Mouse (Mus musculus): ENCODE results near the gene Pgpep1l. TPM values are rescaled to one million over a fixed set of nuclear protein-coding genes. Genes with fewer than 3 reads are reported as not detected.

Gene Pgpep1l
- polyA plus RNA-seq, 1 experiment = 0.22 TPM

DNA sequence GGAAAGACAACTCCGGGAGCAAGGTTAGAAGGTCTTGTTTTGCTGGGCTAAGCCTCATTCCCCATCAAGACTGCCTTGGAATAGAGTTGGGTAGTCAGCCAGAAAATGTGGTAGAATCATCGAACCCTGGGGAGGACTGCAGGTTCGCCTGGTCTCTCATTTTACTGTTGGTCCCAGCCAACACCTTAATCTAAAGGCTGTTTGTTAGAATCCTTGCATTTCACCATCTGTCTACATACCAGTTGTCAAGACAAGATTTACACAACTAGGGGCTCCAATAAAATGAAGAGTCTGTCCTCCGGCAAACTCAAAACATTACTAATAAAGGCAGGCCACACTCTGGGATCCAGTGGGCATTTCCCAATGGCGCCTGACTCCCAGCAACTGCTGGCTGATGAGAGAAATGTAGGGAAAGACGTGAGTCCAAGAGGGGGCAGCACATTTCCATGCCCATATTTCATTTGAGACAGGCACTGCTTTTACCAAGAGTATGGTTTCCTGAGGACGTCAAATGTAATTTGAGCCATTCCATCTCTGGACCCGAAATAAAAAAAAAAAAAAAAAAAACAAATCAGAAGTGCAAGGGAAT is 1.3 kb downstream of the Pgpep1l start:
- H3K4me2 ChIP-seq (ENCODE audit: low read depth) = peak overlapping the region; percentile 62
- no peaks in the 10 kb centered on the region for H3K36me3 ChIP-seq (ENCODE audit: control insufficient read depth, insufficient read depth)
- TF ChIP-seq SRF (IDR thresholded peaks at IDR 0.05; ENCODE audit: control insufficient read depth, insufficient read length, low read depth) (no peak), MYOD1 (IDR thresholded peaks at IDR 0.05; ENCODE audit: control insufficient read depth in 1 of 3, insufficient read length in 2 of 3, low read depth in 2 of 3) (peak in 1 of 3 experiments; percentile 45), USF1 (IDR thresholded peaks at IDR 0.05; ENCODE audit: low read depth) (no peak), TCF3 (IDR thresholded peaks at IDR 0.05; ENCODE audit: insufficient read length, low read depth) (no peak), TCF12 (IDR thresholded peaks at IDR 0.05; ENCODE audit: insufficient read depth, poor library complexity, severe bottlenecking) (no peak), REST (IDR thresholded peaks at IDR 0.05; ENCODE audit: insufficient read depth, insufficient read length) (no peak), MYOG (IDR thresholded peaks at IDR 0.05; ENCODE audit: control insufficient read depth in 1 of 3, insufficient read depth in 1 of 3, insufficient read length in 2 of 3, low read depth in 2 of 3) (no peak)
- no peak overlapping the region for H3K4me3 ChIP-seq
- no peaks in the 10 kb centered on the region for H3K79me2 ChIP-seq (ENCODE audit: control insufficient read depth, insufficient read depth)
- H3K27me3 ChIP-seq (ENCODE audit: control insufficient read depth, insufficient read depth, insufficient read length) = no peaks in the 10 kb centered on the region
- no peak overlapping the region for H3ac ChIP-seq (ENCODE audit: control insufficient read depth, insufficient read length)

DNA sequence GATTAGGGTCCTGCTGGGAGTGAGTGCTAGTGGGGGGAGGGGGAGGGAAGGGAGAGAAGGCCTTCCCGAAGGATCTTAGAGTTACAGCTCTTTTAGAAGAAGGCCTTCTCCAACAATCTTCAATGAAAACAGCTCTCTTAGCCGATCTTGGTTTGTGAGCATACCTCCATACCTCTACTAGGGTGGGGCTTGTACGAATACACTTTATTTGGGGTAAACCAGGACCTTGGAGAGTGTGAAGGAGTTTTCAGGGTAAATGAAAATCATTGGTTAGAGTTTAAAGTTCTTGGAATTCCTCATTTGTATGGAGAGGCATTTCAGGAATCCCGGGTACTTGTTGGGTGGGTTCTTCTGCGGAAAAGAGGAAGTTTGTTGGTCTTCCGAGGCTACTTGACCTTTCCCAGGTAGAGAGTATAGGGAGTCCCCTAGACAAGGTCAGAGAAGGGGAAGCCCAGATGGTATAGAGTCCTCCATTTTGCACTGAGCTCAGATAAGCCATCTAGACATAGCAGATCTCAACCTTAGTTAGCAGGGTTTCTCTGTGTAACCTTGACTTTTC is 4.4 kb downstream of the Pgpep1l start:
- H3ac ChIP-seq (ENCODE audit: control insufficient read depth, insufficient read length) = no peak overlapping the region
- H3K36me3 ChIP-seq (ENCODE audit: control insufficient read depth, insufficient read depth) = no peaks in the 10 kb centered on the region
- no peaks in the 10 kb centered on the region for H3K79me2 ChIP-seq (ENCODE audit: control insufficient read depth, insufficient read depth)
- no peak for TF ChIP-seq MAX (IDR thresholded peaks at IDR 0.05; ENCODE audit: low read depth)
- no peak for TF ChIP-seq TCF3 (IDR thresholded peaks at IDR 0.05; ENCODE audit: insufficient read length, low read depth)
- no peak for TF ChIP-seq E2F4 (IDR thresholded peaks at IDR 0.05; ENCODE audit: insufficient read depth)
- no peak for TF ChIP-seq POLR2A (IDR thresholded peaks at IDR 0.05; ENCODE audit: insufficient read length, low read depth)
- TF ChIP-seq TCF12 (IDR thresholded peaks at IDR 0.05; ENCODE audit: insufficient read depth, poor library complexity, severe bottlenecking) = no peak
- no peak for TF ChIP-seq MYOD1 (IDR thresholded peaks at IDR 0.05; ENCODE audit: control insufficient read depth in 1 of 3, insufficient read length in 2 of 3, low read depth in 2 of 3)
- TF ChIP-seq MYOG (IDR thresholded peaks at IDR 0.05; ENCODE audit: control insufficient read depth in 1 of 3, insufficient read depth in 1 of 3, insufficient read length in 2 of 3, low read depth in 2 of 3) = no peak
- TF ChIP-seq SRF (IDR thresholded peaks at IDR 0.05; ENCODE audit: control insufficient read depth, insufficient read length, low read depth) = no peak
- no peak for TF ChIP-seq REST (IDR thresholded peaks at IDR 0.05; ENCODE audit: insufficient read depth, insufficient read length)
- no peak for TF ChIP-seq POLR2AphosphoS2 (IDR thresholded peaks at IDR 0.05; ENCODE audit: insufficient read length, low read depth)
- no peak for TF ChIP-seq USF1 (IDR thresholded peaks at IDR 0.05; ENCODE audit: low read depth)
- no peak for TF ChIP-seq CEBPB (IDR thresholded peaks at IDR 0.05; ENCODE audit: insufficient read depth, poor library complexity, severe bottlenecking)
- no peak overlapping the region for H3K4me2 ChIP-seq (ENCODE audit: low read depth)
- H3K27me3 ChIP-seq (ENCODE audit: control insufficient read depth, insufficient read depth, insufficient read length) = no peaks in the 10 kb centered on the region
- no peak overlapping the region for H3K4me3 ChIP-seq

DNA sequence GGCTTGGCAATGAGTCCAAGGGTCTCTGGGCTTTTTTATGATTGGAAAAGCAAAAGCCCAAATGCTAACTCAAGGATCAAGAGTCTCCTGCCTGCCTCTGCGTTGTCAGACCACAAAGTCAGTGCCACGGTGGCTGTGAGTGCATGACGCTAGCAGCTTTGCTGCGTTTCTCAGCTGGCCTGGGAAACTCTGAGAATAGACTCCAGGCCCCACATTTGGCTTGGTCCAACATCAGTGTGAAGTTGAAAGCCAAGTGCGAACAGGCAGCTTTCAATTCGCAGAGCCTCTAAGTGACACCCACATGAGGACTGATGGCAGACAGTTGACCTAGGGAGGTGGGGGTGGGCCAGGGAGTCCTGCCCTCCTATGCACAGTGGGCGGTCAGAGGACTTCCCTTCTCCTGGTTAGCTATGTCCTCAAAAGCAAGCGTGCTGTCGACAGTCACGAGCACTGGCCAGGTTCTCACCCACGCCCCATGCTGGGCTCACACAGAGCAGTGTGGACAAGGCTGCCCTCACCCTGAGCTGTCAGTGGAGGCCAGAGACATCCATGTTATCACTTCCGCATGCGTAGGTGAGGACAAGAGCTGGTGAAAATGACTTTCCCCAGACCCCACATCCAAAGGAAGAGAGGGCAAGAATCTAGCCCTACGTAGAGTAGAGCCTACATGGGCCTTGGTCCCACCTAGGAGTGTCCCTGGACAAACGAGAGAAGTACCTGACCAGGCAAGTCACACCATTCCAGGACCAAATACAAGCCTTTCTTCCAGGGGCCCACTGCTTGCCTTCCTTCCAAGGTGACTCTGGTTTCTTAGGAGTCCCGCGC is 5.5 kb downstream of the Pgpep1l start:
- no peaks in the 10 kb centered on the region for H3K36me3 ChIP-seq (ENCODE audit: control insufficient read depth, insufficient read depth)
- H3K4me3 ChIP-seq = no peak overlapping the region
- H3ac ChIP-seq (ENCODE audit: control insufficient read depth, insufficient read length) = no peak overlapping the region
- H3K27me3 ChIP-seq (ENCODE audit: control insufficient read depth, insufficient read depth, insufficient read length) = no peaks in the 10 kb centered on the region
- TF ChIP-seq MYOG (IDR thresholded peaks at IDR 0.05; ENCODE audit: control insufficient read depth in 1 of 3, insufficient read depth in 1 of 3, insufficient read length in 2 of 3, low read depth in 2 of 3) (no peak), MYOD1 (IDR thresholded peaks at IDR 0.05; ENCODE audit: control insufficient read depth in 1 of 3, insufficient read length in 2 of 3, low read depth in 2 of 3) (no peak)
- no peaks in the 10 kb centered on the region for H3K79me2 ChIP-seq (ENCODE audit: control insufficient read depth, insufficient read depth)
- H3K4me2 ChIP-seq (ENCODE audit: low read depth) = no peak overlapping the region

DNA sequence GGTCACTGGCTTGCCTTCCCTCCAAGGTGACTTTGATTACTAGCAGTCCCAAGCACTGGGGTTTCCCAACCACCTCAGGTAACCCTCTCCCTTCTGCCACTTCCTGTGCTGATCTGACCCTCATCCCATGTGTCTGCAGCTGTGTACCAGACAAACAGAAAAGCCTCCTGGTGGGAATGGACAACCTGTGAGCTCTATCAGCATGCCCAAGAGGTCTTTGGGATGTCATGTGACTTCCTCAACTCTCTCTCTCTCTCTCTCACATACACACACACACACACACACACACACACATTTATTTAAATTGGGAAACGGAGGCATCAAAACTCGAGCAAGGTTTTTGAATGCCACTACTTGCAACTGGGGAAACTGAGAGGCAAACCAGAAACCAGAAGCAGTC is 6.3 kb downstream of the Pgpep1l start:
- no peak overlapping the region for H3ac ChIP-seq (ENCODE audit: control insufficient read depth, insufficient read length)
- H3K4me2 ChIP-seq (ENCODE audit: low read depth) = no peak overlapping the region
- no peaks in the 10 kb centered on the region for H3K27me3 ChIP-seq (ENCODE audit: control insufficient read depth, insufficient read depth, insufficient read length)
- TF ChIP-seq TCF3 (IDR thresholded peaks at IDR 0.05; ENCODE audit: insufficient read length, low read depth) (no peak), POLR2A (IDR thresholded peaks at IDR 0.05; ENCODE audit: insufficient read length, low read depth) (no peak), POLR2AphosphoS2 (IDR thresholded peaks at IDR 0.05; ENCODE audit: insufficient read length, low read depth) (no peak), TCF12 (IDR thresholded peaks at IDR 0.05; ENCODE audit: insufficient read depth, poor library complexity, severe bottlenecking) (no peak), E2F4 (IDR thresholded peaks at IDR 0.05; ENCODE audit: insufficient read depth) (no peak), CEBPB (IDR thresholded peaks at IDR 0.05; ENCODE audit: insufficient read depth, poor library complexity, severe bottlenecking) (no peak), MAX (IDR thresholded peaks at IDR 0.05; ENCODE audit: low read depth) (no peak)
- no peak overlapping the region for H3K4me3 ChIP-seq
- H3K36me3 ChIP-seq (ENCODE audit: control insufficient read depth, insufficient read depth) = no peaks in the 10 kb centered on the region
- H3K79me2 ChIP-seq (ENCODE audit: control insufficient read depth, insufficient read depth) = no peaks in the 10 kb centered on the region

DNA sequence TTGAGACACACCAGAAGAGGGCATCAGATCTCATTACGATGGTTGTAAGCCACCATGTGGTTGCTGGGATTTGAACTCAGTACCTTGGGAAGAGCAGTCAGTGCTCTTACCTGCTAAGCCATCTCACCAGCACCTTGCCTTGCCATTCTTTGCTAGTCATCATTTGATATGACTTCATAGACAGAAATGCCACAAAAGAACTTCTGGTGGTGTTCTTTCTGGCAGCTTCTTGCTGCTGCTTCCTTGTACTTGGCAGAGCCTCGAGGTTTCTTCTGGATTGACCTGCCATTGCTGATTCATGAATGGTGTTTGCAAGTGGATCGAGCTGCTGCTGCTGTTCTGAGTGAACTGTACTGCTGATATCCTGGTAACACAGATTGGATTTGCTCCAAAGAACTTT is 13.1 kb downstream of the Pgpep1l start:
- no peaks in the 10 kb centered on the region for H3K79me2 ChIP-seq (ENCODE audit: control insufficient read depth, insufficient read depth)
- H3ac ChIP-seq (ENCODE audit: control insufficient read depth, insufficient read length) = no peak overlapping the region
- H3K4me3 ChIP-seq = no peak overlapping the region
- no peaks in the 10 kb centered on the region for H3K36me3 ChIP-seq (ENCODE audit: control insufficient read depth, insufficient read depth)
- no peak for TF ChIP-seq SRF (IDR thresholded peaks at IDR 0.05; ENCODE audit: control insufficient read depth, insufficient read length, low read depth)
- no peak for TF ChIP-seq TCF3 (IDR thresholded peaks at IDR 0.05; ENCODE audit: insufficient read length, low read depth)
- TF ChIP-seq POLR2AphosphoS2 (IDR thresholded peaks at IDR 0.05; ENCODE audit: insufficient read length, low read depth) = no peak
- H3K4me2 ChIP-seq (ENCODE audit: low read depth) = no peak overlapping the region
- H3K27me3 ChIP-seq (ENCODE audit: control insufficient read depth, insufficient read depth, insufficient read length) = no peaks in the 10 kb centered on the region
